Mouse (Mus musculus): ENCODE data around the gene Glis3. TPM values are rescaled to one million over a fixed set of nuclear protein-coding genes. Genes with fewer than 3 reads are reported as not detected.

Glis3 gene
- polyA plus RNA-seq, 1 experiment from 2014 or later = 2.9 TPM

GRCm38 (mm10) chr19:28649489-28649888 is 30.4 kb downstream of the Glis3 start:
- Histone ChIP-seq H3K4me1 (replicated peaks) (no peaks in the 10 kb centered on the region), H3K9me3 (no peaks in the 10 kb centered on the region), H3K4me3 (replicated peaks) (no peak overlapping the region), H3K36me3 (no peaks in the 10 kb centered on the region), H3K27me3 (no peaks in the 10 kb centered on the region), H3K9ac (replicated peaks) (no peak overlapping the region), H3K27ac (no peak overlapping the region), H3K4me2 (replicated peaks) (no peak overlapping the region)
- no peak for ATAC-seq
- WGBS = 80% methylated on average over 5 of the region's 5 CpGs

- no peaks in the 10 kb centered on the region for H3K36me3 ChIP-seq
- H3K9ac ChIP-seq (replicated peaks) = no peak overlapping the region
- H3K27ac ChIP-seq = no peak overlapping the region
- no peaks in the 10 kb centered on the region for H3K27me3 ChIP-seq
- no peaks in the 10 kb centered on the region for H3K9me3 ChIP-seq
- WGBS = 48% methylated on average over 4 of the region's 4 CpGs
- no peak overlapping the region for H3K4me2 ChIP-seq (replicated peaks)
- no peaks in the 10 kb centered on the region for H3K4me1 ChIP-seq (replicated peaks)
- peak; percentile 70; the same call in 1 of the 2 replicates for ATAC-seq
- no peak overlapping the region for H3K4me3 ChIP-seq (replicated peaks)
Observed at GRCm38 (mm10) chr19:28648881-28649280, 31.0 kb downstream of the Glis3 start.

GRCm38 (mm10) chr19:28647424-28647823 is 32.5 kb downstream of the Glis3 start:
- no peaks in the 10 kb centered on the region for H3K36me3 ChIP-seq
- H3K4me3 ChIP-seq (replicated peaks) = no peak overlapping the region
- WGBS = 90% methylated on average over 6 of the region's 6 CpGs
- no peak overlapping the region for H3K27ac ChIP-seq
- H3K9ac ChIP-seq (replicated peaks) = no peak overlapping the region
- H3K4me1 ChIP-seq (replicated peaks) = no peaks in the 10 kb centered on the region
- no peaks in the 10 kb centered on the region for H3K9me3 ChIP-seq
- no peak for ATAC-seq
- H3K4me2 ChIP-seq (replicated peaks) = no peak overlapping the region
- no peaks in the 10 kb centered on the region for H3K27me3 ChIP-seq

- Histone ChIP-seq H3K4me1 (replicated peaks) (no peaks in the 10 kb centered on the region), H3K27ac (no peak overlapping the region), H3K27me3 (no peaks in the 10 kb centered on the region), H3K36me3 (no peaks in the 10 kb centered on the region), H3K9ac (replicated peaks) (no peak overlapping the region), H3K4me3 (replicated peaks) (no peak overlapping the region), H3K4me2 (replicated peaks) (no peak overlapping the region), H3K9me3 (no peaks in the 10 kb centered on the region)
- no peak for ATAC-seq
- WGBS = 59% methylated on average over 4 of the region's 4 CpGs
Observed at GRCm38 (mm10) chr19:28646286-28646685, 33.6 kb downstream of the Glis3 start.

- Histone ChIP-seq H3K27me3 (0 out of 2 replicates have a peak, but pooled peaks cover 2% of the 10 kb centered on the region), H3K4me3 (replicated peaks) (no peak overlapping the region), H3K36me3 (no peaks in the 10 kb centered on the region), H3K4me2 (replicated peaks) (no peak overlapping the region), H3K27ac (no peak overlapping the region), H3K9ac (replicated peaks) (no peak overlapping the region), H3K9me3 (no peaks in the 10 kb centered on the region), H3K4me1 (replicated peaks) (peaks cover 13% of the 10 kb centered on the region)
- ATAC-seq = 0 out of 2 replicates have a peak, but pooled peaks have one; percentile 27
- 64% methylated on average over 7 of the region's 7 CpGs for whole genome bisulfite sequencing
Observed at GRCm38 (mm10) chr19:28640861-28641381, 39.0 kb downstream of the Glis3 start.

GRCm38 (mm10) chr19:28635991-28636553 is 43.8 kb downstream of the Glis3 start:
- Histone ChIP-seq H3K4me2 (replicated peaks) (no peak overlapping the region), H3K36me3 (no peaks in the 10 kb centered on the region), H3K4me3 (replicated peaks) (no peak overlapping the region), H3K9ac (replicated peaks) (no peak overlapping the region), H3K9me3 (0 out of 2 replicates have a peak, but pooled peaks cover 3% of the 10 kb centered on the region), H3K4me1 (replicated peaks) (peaks cover 16% of the 10 kb centered on the region), H3K27me3 (0 out of 2 replicates have a peak, but pooled peaks cover 2% of the 10 kb centered on the region), H3K27ac (no peak overlapping the region)
- 19% methylated on average over 7 of the region's 8 CpGs for WGBS
- ATAC-seq = peak; percentile 50; the same call in 1 of the 2 replicates

- H3K4me1 ChIP-seq (replicated peaks) = peaks cover 9% of the 10 kb centered on the region
- H3K36me3 ChIP-seq = no peaks in the 10 kb centered on the region
- WGBS = 94% methylated on average over 3 of the region's 3 CpGs
- H3K27ac ChIP-seq = no peak overlapping the region
- no peak overlapping the region for H3K4me3 ChIP-seq (replicated peaks)
- H3K9ac ChIP-seq (replicated peaks) = no peak overlapping the region
- H3K9me3 ChIP-seq = 0 out of 2 replicates have a peak, but pooled peaks cover 3% of the 10 kb centered on the region
- no peak overlapping the region for H3K4me2 ChIP-seq (replicated peaks)
- 0 out of 2 replicates have a peak, but pooled peaks cover 2% of the 10 kb centered on the region for H3K27me3 ChIP-seq
- ATAC-seq = no peak
Observed at GRCm38 (mm10) chr19:28634986-28635385, 44.9 kb downstream of the Glis3 start.

GRCm38 (mm10) chr19:28628416-28628815 is 51.5 kb downstream of the Glis3 start:
- ATAC-seq = peak; percentile 45; the same call in 1 of the 2 replicates
- H3K9me3 ChIP-seq = 0 out of 2 replicates have a peak, but pooled peaks cover 3% of the 10 kb centered on the region
- WGBS = 52% methylated on average over 8 of the region's 8 CpGs
- no peaks in the 10 kb centered on the region for H3K4me1 ChIP-seq (replicated peaks)
- H3K27me3 ChIP-seq = 0 out of 2 replicates have a peak, but pooled peaks cover 3% of the 10 kb centered on the region
- H3K4me3 ChIP-seq (replicated peaks) = no peak overlapping the region
- H3K9ac ChIP-seq (replicated peaks) = no peak overlapping the region
- H3K4me2 ChIP-seq (replicated peaks) = no peak overlapping the region
- H3K36me3 ChIP-seq = no peaks in the 10 kb centered on the region
- H3K27ac ChIP-seq = no peak overlapping the region

GRCm38 (mm10) chr19:28626189-28626588 is 53.7 kb downstream of the Glis3 start:
- H3K4me1 ChIP-seq (replicated peaks) = no peaks in the 10 kb centered on the region
- no peak overlapping the region for H3K4me2 ChIP-seq (replicated peaks)
- no peak overlapping the region for H3K4me3 ChIP-seq (replicated peaks)
- H3K27me3 ChIP-seq = peaks cover 11% of the 10 kb centered on the region
- no peak overlapping the region for H3K9ac ChIP-seq (replicated peaks)
- no peak overlapping the region for H3K27ac ChIP-seq
- 93% methylated on average over 5 of the region's 5 CpGs for WGBS
- no peaks in the 10 kb centered on the region for H3K36me3 ChIP-seq
- no peak for ATAC-seq
- no peaks in the 10 kb centered on the region for H3K9me3 ChIP-seq

- H3K4me3 ChIP-seq (replicated peaks) = no peak overlapping the region
- H3K4me2 ChIP-seq (replicated peaks) = no peak overlapping the region
- ATAC-seq = no peak
- no peak overlapping the region for H3K9ac ChIP-seq (replicated peaks)
- H3K27ac ChIP-seq = no peak overlapping the region
- H3K4me1 ChIP-seq (replicated peaks) = no peaks in the 10 kb centered on the region
- WGBS = 95% methylated on average over 1 of the region's 1 CpGs
- no peaks in the 10 kb centered on the region for H3K9me3 ChIP-seq
- H3K36me3 ChIP-seq = no peaks in the 10 kb centered on the region
- H3K27me3 ChIP-seq = peaks cover 17% of the 10 kb centered on the region
Observed at GRCm38 (mm10) chr19:28624571-28624970, 55.3 kb downstream of the Glis3 start.

- Histone ChIP-seq H3K36me3 (no peaks in the 10 kb centered on the region), H3K4me2 (replicated peaks) (no peak overlapping the region), H3K4me1 (replicated peaks) (no peaks in the 10 kb centered on the region), H3K9ac (replicated peaks) (no peak overlapping the region), H3K4me3 (replicated peaks) (no peak overlapping the region), H3K9me3 (no peaks in the 10 kb centered on the region), H3K27me3 (peaks cover 24% of the 10 kb centered on the region), H3K27ac (no peak overlapping the region)
- ATAC-seq = no peak
- 92% methylated on average over 10 of the region's 10 CpGs for WGBS
Observed at GRCm38 (mm10) chr19:28623726-28624125, 56.2 kb downstream of the Glis3 start.

- Histone ChIP-seq H3K27ac (no peak overlapping the region), H3K4me2 (replicated peaks) (no peak overlapping the region), H3K36me3 (no peaks in the 10 kb centered on the region), H3K4me1 (replicated peaks) (peaks cover 4% of the 10 kb centered on the region; the same call in 1 of the 2 replicates), H3K27me3 (peaks cover 33% of the 10 kb centered on the region), H3K9me3 (no peaks in the 10 kb centered on the region), H3K9ac (replicated peaks) (no peak overlapping the region), H3K4me3 (replicated peaks) (no peak overlapping the region)
- no peak for ATAC-seq
- WGBS = 95% methylated on average over 11 of the region's 11 CpGs
Observed at GRCm38 (mm10) chr19:28621608-28622505, 58.0 kb downstream of the Glis3 start.
